Mouse (Mus musculus) ES-E14 (cell line): ENCODE results near the gene Zfp781. TPM values are rescaled to one million over a fixed set of nuclear protein-coding genes. Genes with fewer than 3 reads are reported as not detected.
"Not testable (repeated sequence)": the region's sequence is repeated elsewhere in the genome, so short reads cannot be mapped to it uniquely, and the experiment has no call there.

Experiments used
- DNase-seq: peaks from one replicate; pipeline ENCODE4 v3.0.0-alpha.2; 2013; ENCODE audit warnings: low read depth, low spot score
- H3K27ac ChIP-seq: 2 replicates; pipeline ENCODE4 v1.5.1; 2012; ENCODE audit warnings: low read depth, mild to moderate bottlenecking, low read length, moderate library complexity, mixed read lengths; ENCODE audit not compliant: poor library complexity, insufficient read depth, severe bottlenecking
- H3K36me3 ChIP-seq: 2 replicates; pipeline ENCODE4 v1.6.1; 2012; ENCODE audit warnings: mild to moderate bottlenecking, low read length, moderate library complexity, mixed read lengths; ENCODE audit not compliant: control insufficient read depth, poor library complexity, insufficient read depth, severe bottlenecking
- H3K4me1 ChIP-seq, 2 experiments: fragments of 150-350 bp in 1 of 2; sonication (generic) in 1 of 2; 2 replicates each; pipeline ENCODE4 v1.6.1; 2012; ENCODE audit warnings: low read length in 2 of 2, mild to moderate bottlenecking in 1 of 2, mixed read lengths in 1 of 2; ENCODE audit not compliant: control insufficient read depth in 2 of 2, insufficient read depth in 2 of 2, poor library complexity in 1 of 2
- H3K4me3 ChIP-seq, 2 experiments: fragments of 150-350 bp in 1 of 2; sonication (generic) in 1 of 2; 2 replicates each; pipeline ENCODE4 v1.5.1; 2012; ENCODE audit warnings: low read length in 2 of 2, low read depth in 1 of 2, mild to moderate bottlenecking in 1 of 2, mixed read lengths in 1 of 2; ENCODE audit not compliant: insufficient read depth in 1 of 2, poor library complexity in 1 of 2, severe bottlenecking in 1 of 2
- H3K9ac ChIP-seq: 2 replicates; pipeline ENCODE4 v1.6.1; 2012; ENCODE audit warnings: low read depth, mild to moderate bottlenecking, low read length, mixed read lengths; ENCODE audit not compliant: poor library complexity, insufficient read depth, severe bottlenecking
- H3K9me3 ChIP-seq: fragments of 150-350 bp; sonication (generic); 2 replicates; pipeline ENCODE4 v1.6.1; 2012; ENCODE audit warnings: low read depth, mild to moderate bottlenecking, low read length; ENCODE audit not compliant: control insufficient read depth, insufficient read depth
- in situ Hi-C, 2 experiments: fragments of 600-800 bp; cut with MboI; formaldehyde crosslinking; loops; one replicate each; pipeline ENCODE4 v1.15.1; 2025; ENCODE audit warnings: low sequenced_read_pairs in 2 of 2, inconsistent platforms in 1 of 2; ENCODE audit not compliant: unreplicated experiment in 2 of 2
- total RNA-seq: library from RNA; depleted of rRNA; stranded (reverse); fragments of 300-350 nt; gene quantifications from 2 replicates; pipeline ENCODE4 v1.2.3, GENCODE M21; 2012; rRNA removed

Gene Zfp781
- 6.2 and 6.6 TPM in 2 replicates for total RNA-seq

- in situ Hi-C loops: not testable (repeated sequence)
Observed at GRCm38 (mm10) chr10:81929842-81930743, at the start of gene Zfp781. Gene Zfp781, minus strand, starts transcription at chr10:81930480.

DNA sequence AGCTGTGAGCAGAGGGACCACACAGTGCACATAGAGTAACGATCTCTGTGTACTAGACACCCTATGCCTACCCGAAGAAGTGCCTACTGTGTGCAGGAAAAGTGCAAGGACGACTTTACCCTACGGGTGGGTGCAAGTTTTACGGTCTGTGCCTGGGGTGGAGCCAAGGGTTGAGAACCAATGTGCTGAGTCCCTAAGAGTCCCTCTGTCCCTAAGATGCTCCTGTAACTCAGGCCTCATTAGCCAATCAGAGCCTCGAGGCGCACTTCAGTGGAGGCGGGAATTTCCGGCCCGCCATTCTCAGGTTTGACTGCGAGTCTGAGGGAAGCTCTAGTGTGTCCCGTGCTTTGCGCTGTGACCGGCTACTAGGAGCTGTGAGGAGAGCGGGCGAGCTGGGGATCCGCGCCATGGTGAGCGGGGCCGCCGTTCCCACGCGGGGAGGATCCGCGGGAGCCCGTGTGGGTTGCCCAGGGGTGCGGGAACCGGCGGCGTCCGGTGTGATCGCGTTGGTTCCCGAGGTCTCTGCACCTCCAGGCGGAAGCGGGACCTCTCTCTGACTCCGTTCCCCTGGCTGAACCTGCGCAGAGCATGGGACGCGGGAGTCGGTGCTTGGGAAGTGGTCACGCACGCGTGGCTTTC, 48.2 kb upstream of the Zfp781 start:
- H3K9me3 ChIP-seq, H3K9ac ChIP-seq, H3K4me3 ChIP-seq, H3K4me1 ChIP-seq, in situ Hi-C loops, H3K36me3 ChIP-seq, DNase-seq, H3K27ac ChIP-seq: not testable (repeated sequence)

More at GRCm38 (mm10) chr10:81929842-81930743, at the start of gene Zfp781:
- H3K36me3 ChIP-seq, H3K9me3 ChIP-seq, H3K4me3 ChIP-seq, H3K4me1 ChIP-seq, H3K27ac ChIP-seq, DNase-seq, H3K9ac ChIP-seq: not testable (repeated sequence)

DNA sequence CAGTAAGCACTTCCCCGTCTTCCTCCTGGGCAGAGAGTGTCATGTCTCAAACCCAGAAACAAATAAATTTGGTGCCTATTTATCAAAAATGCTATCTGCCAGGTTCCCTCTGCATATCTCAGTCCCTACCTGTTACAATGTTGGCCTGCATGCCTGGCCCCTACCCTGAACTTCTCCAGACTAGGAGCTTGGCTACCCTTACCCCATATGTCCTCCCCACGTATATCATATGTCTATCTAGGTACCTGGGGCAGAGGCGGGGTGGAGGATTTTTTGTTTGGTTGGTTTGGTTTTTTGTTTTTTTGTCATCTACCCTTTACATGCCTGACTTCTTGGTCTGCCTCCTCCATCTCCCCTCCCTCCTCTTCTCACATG, 451 bp upstream of the Zfp781 start:
- H3K4me3 ChIP-seq, H3K36me3 ChIP-seq, H3K27ac ChIP-seq, H3K4me1 ChIP-seq, H3K9me3 ChIP-seq, DNase-seq, in situ Hi-C loops, H3K9ac ChIP-seq: not testable (repeated sequence)

GRCm38 (mm10) chr10:81863409-81864407, 66.6 kb downstream of the Zfp781 start, which contains the start of gene Gm32687:
Gene Gm32687, plus strand, starts transcription at chr10:81863934.
- DNase-seq, H3K4me1 ChIP-seq, H3K9me3 ChIP-seq, H3K36me3 ChIP-seq, in situ Hi-C loops, H3K27ac ChIP-seq, H3K4me3 ChIP-seq, H3K9ac ChIP-seq: not testable (repeated sequence)

Other genes with a start within 250 kb of the Zfp781 start
- gene Zfp433, start 225.7 kb downstream of the Zfp781 start, total RNA-seq: 6.1 and 7.3 TPM in 2 replicates
- gene Gm3055, start 159.3 kb downstream of the Zfp781 start, total RNA-seq: 7.0 and 10.1 TPM in 2 replicates
- 1.6 and 2.6 TPM in 2 replicates for gene Gm4767, start 118.3 kb downstream of the Zfp781 start, total RNA-seq
- gene Gm32687, start 66.5 kb downstream of the Zfp781 start, total RNA-seq: not detected in 2 replicates
- gene Zfp873, start 117.6 kb upstream of the Zfp781 start, total RNA-seq: 9.1 and 10.4 TPM in 2 replicates
- 10.2 and 10.8 TPM in 2 replicates for gene BC024063, start 152.9 kb upstream of the Zfp781 start, total RNA-seq
- gene AU041133, start 197.5 kb upstream of the Zfp781 start, total RNA-seq: 6.6 and 8.4 TPM in 2 replicates